Mouse (Mus musculus) cerebellum, adult 2 months (tissue): ENCODE measurements around the gene Bcor.

Experiments used
- CTCF ChIP-seq: fragments of 200-500 bp; IDR thresholded peaks from 2 replicates; pipeline ENCODE4 v1.5.1; 2011; ENCODE audit warnings: low read depth, mild to moderate bottlenecking, control low read depth, low read length, moderate library complexity, borderline replicate concordance; ENCODE audit not compliant: insufficient read depth
- POLR2A ChIP-seq: fragments of 200-500 bp; IDR thresholded peaks from 2 replicates; pipeline ENCODE4 v1.6.1; 2011; ENCODE audit warnings: low read length, control low read depth, borderline replicate concordance; ENCODE audit not compliant: insufficient read depth

- TF ChIP-seq CTCF = no peak
- no peak for TF ChIP-seq POLR2A
Measured at GRCm38 (mm10) chrX:12086674-12087510, 73.3 kb downstream of the Bcor start.
